Mouse (Mus musculus) cerebellum, postnatal 36 days (tissue): ENCODE measurements at regions not wholly inside any gene's neighbourhood (a gene's known extent, or its start where the extent isn't known, plus 50 kb on each side); places are given as distances from the start of the nearest gene placed in this dataset.

Experiments used
- DNase-seq, 2 experiments: peaks; one replicate each; pipeline ENCODE4 v3.0.0; 2021 to 2022; ENCODE audit warnings: mixed read lengths in 2 of 2

- no peak for DNase-seq
Measured at GRCm38 (mm10) chr15:27282279-27282678, 184.2 kb upstream of the Ank start.

- no peak for DNase-seq
Measured at GRCm38 (mm10) chr15:27303856-27304255, 162.6 kb upstream of the Ank start.

- DNase-seq: no peak
Measured at GRCm38 (mm10) chr15:27304256-27304655, 162.2 kb upstream of the Ank start.

GRCm38 (mm10) chr15:27305035-27305434, 161.4 kb upstream of the Ank start:
- no peak for DNase-seq

GRCm38 (mm10) chr15:27308639-27309038, 157.8 kb upstream of the Ank start:
- DNase-seq: no peak

- no peak for DNase-seq
Measured at GRCm38 (mm10) chr15:27315964-27316745, 150.3 kb upstream of the Ank start.

GRCm38 (mm10) chr15:27316746-27317129, 149.7 kb upstream of the Ank start:
- DNase-seq: no peak

GRCm38 (mm10) chr15:27321915-27322665, 144.4 kb upstream of the Ank start:
- no peak for DNase-seq

GRCm38 (mm10) chr15:27325847-27326548, 140.5 kb upstream of the Ank start:
- DNase-seq: peak; percentile 72 to 86

- peak; percentile 18 to 44 for DNase-seq
Measured at GRCm38 (mm10) chr15:27326549-27326876, 140.0 kb upstream of the Ank start.

GRCm38 (mm10) chr15:27327744-27328143, 138.7 kb upstream of the Ank start:
- no peak for DNase-seq

- DNase-seq: no peak
Measured at GRCm38 (mm10) chr15:27328441-27328840, 138.0 kb upstream of the Ank start.

GRCm38 (mm10) chr15:27340070-27340469, 126.4 kb upstream of the Ank start:
- peak in 1 of 2 experiments; percentile 28 for DNase-seq

- DNase-seq: peak; percentile 72 to 75
Measured at GRCm38 (mm10) chr15:27341518-27341976, 124.9 kb upstream of the Ank start.

- DNase-seq: peak; percentile 62 to 64
Measured at GRCm38 (mm10) chr15:27358441-27358840, 108.0 kb upstream of the Ank start.

GRCm38 (mm10) chr15:27359271-27359670, 107.2 kb upstream of the Ank start:
- no peak for DNase-seq

- no peak for DNase-seq
Measured at GRCm38 (mm10) chr15:27374517-27374916, 92.0 kb upstream of the Ank start.

- DNase-seq: no peak
Measured at GRCm38 (mm10) chr15:27378601-27379094, 87.8 kb upstream of the Ank start.

GRCm38 (mm10) chr15:27380436-27380945, 86.0 kb upstream of the Ank start:
- DNase-seq: no peak

GRCm38 (mm10) chr15:27381565-27381964, 84.9 kb upstream of the Ank start:
- DNase-seq: no peak

- no peak for DNase-seq
Measured at GRCm38 (mm10) chr15:27390567-27390966, 75.9 kb upstream of the Ank start.

- DNase-seq: no peak
Measured at GRCm38 (mm10) chr15:27405721-27406161, 60.7 kb upstream of the Ank start.

GRCm38 (mm10) chr15:27409856-27410255, 56.6 kb upstream of the Ank start:
- no peak for DNase-seq
